Mouse (Mus musculus) MEL (cell line): Measurements from ENCODE around the gene Pkn3. TPM values are rescaled to one million over a fixed set of nuclear protein-coding genes. Genes with fewer than 3 reads are reported as not detected.

ENCODE experiments used
- DNase-seq: peaks from one replicate; pipeline ENCODE4 v3.0.0; 2011; ENCODE audit warnings: low read depth, low spot score
- H3K27ac ChIP-seq: 2 replicates; pipeline ENCODE4 v1.5.1; 2012; ENCODE audit warnings: low read depth, mild to moderate bottlenecking, control low read depth, low read length, moderate library complexity; ENCODE audit not compliant: control insufficient read depth
- H3K27me3 ChIP-seq, 2 experiments: fragments of 150-350 bp in 1 of 2; sonication (generic) in 1 of 2; 2 replicates each; pipeline ENCODE4 v1.6.1; 2012; ENCODE audit warnings: low read length in 2 of 2, mild to moderate bottlenecking in 2 of 2, improper control_type of control experiment in 1 of 2, moderate library complexity in 1 of 2; ENCODE audit not compliant: insufficient read depth in 2 of 2, control insufficient read depth in 1 of 2
- H3K36me3 ChIP-seq, 2 experiments: 2 replicates each; pipeline ENCODE4 v1.6.1; 2012 to 2014; ENCODE audit warnings: low read length in 2 of 2, improper control_type of control experiment in 1 of 2, inconsistent platforms in 1 of 2, mild to moderate bottlenecking in 1 of 2; ENCODE audit not compliant: insufficient read depth in 2 of 2, control insufficient read depth in 1 of 2
- H3K4me1 ChIP-seq, 2 experiments: fragments of 150-350 bp in 1 of 2; sonication (generic) in 1 of 2; 2 replicates each; pipeline ENCODE4 v1.6.1; 2012; ENCODE audit warnings: low read length in 2 of 2, improper control_type of control experiment in 1 of 2, mild to moderate bottlenecking in 1 of 2; ENCODE audit not compliant: insufficient read depth in 2 of 2, control insufficient read depth in 1 of 2
- H3K4me3 ChIP-seq, 2 experiments: fragments of 150-350 bp in 1 of 2; sonication (generic) in 1 of 2; 2 replicates each; pipeline ENCODE4 v1.5.1; 2012; ENCODE audit warnings: low read depth in 2 of 2, low read length in 2 of 2, mild to moderate bottlenecking in 2 of 2, moderate library complexity in 2 of 2, control low read depth in 1 of 2, improper control_type of control experiment in 1 of 2; ENCODE audit not compliant: control insufficient read depth in 1 of 2, insufficient read depth in 1 of 2
- H3K79me2 ChIP-seq: 2 replicates; pipeline ENCODE4 v1.6.1; 2012; ENCODE audit warnings: mild to moderate bottlenecking, low read length, moderate library complexity; ENCODE audit not compliant: control insufficient read depth, poor library complexity, insufficient read depth
- H3K9ac ChIP-seq: 2 replicates; pipeline ENCODE4 v1.6.1; 2012; ENCODE audit warnings: low read depth, mild to moderate bottlenecking, control low read depth, low read length, moderate library complexity; ENCODE audit not compliant: control insufficient read depth, poor library complexity, severe bottlenecking
- H3K9me3 ChIP-seq: fragments of 150-350 bp; sonication (generic); replicated peaks from 2 replicates; pipeline ENCODE4 v1.6.1; 2012; ENCODE audit warnings: mild to moderate bottlenecking, low read length, improper control_type of control experiment, moderate library complexity; ENCODE audit not compliant: insufficient read depth
- BHLHE40 ChIP-seq: IDR thresholded peaks from 2 replicates; pipeline ENCODE4 v1.6.1; 2012; ENCODE audit warnings: low read depth, mild to moderate bottlenecking, inconsistent platforms, low read length, improper control_type of control experiment, borderline replicate concordance
- CHD2 ChIP-seq: IDR thresholded peaks from 2 replicates; pipeline ENCODE4 v1.6.1; 2011; ENCODE audit warnings: low read length, improper control_type of control experiment
- CTCF ChIP-seq, 3 experiments: IDR thresholded peaks in 2 of 3; conservative IDR thresholded peaks in 1 of 3; 2 replicates each; pipeline ENCODE4 v1.5.1; 2011 to 2012; ENCODE audit warnings: low read length in 3 of 3, low read depth in 2 of 3, mild to moderate bottlenecking in 2 of 3, improper control_type of control experiment in 1 of 3, inconsistent platforms in 1 of 3, mixed read lengths in 1 of 3, moderate library complexity in 1 of 3; ENCODE audit not compliant: control insufficient read depth in 1 of 3, insufficient read depth in 1 of 3, poor library complexity in 1 of 3, severe bottlenecking in 1 of 3
- E2F4 ChIP-seq: IDR thresholded peaks from 2 replicates; pipeline ENCODE4 v1.6.1; 2011; ENCODE audit warnings: low read depth, low read length, improper control_type of control experiment, borderline replicate concordance
- ELF1 ChIP-seq: IDR thresholded peaks from 2 replicates; pipeline ENCODE4 v1.6.1; 2014; ENCODE audit warnings: low read depth, mild to moderate bottlenecking, inconsistent platforms, low read length, improper control_type of control experiment, moderate library complexity
- EP300 ChIP-seq, 2 experiments: IDR thresholded peaks; 2 replicates each; pipeline ENCODE4 v1.6.1; 2011; ENCODE audit warnings: improper control_type of control experiment in 2 of 2, low read length in 2 of 2, low read depth in 1 of 2, mild to moderate bottlenecking in 1 of 2
- GABPA ChIP-seq: IDR thresholded peaks from 2 replicates; pipeline ENCODE4 v1.6.1; 2012; ENCODE audit warnings: low read depth, mild to moderate bottlenecking, inconsistent platforms, low read length, improper control_type of control experiment, moderate library complexity
- GATA1 ChIP-seq: IDR thresholded peaks from 2 replicates; pipeline ENCODE4 v1.6.1; 2011; ENCODE audit warnings: low read depth, low read length, improper control_type of control experiment
- KAT2A ChIP-seq: conservative IDR thresholded peaks from 2 replicates; pipeline ENCODE4 v1.6.1; 2012; ENCODE audit warnings: low read depth, low read length, improper control_type of control experiment, inconsistent platforms
- MAFK ChIP-seq: IDR thresholded peaks from 2 replicates; pipeline ENCODE4 v1.6.1; 2011; ENCODE audit warnings: low read depth, mild to moderate bottlenecking, low read length, improper control_type of control experiment, borderline replicate concordance
- MAZ ChIP-seq: IDR thresholded peaks from 2 replicates; pipeline ENCODE4 v1.6.1; 2012; ENCODE audit warnings: low read depth, mild to moderate bottlenecking, inconsistent platforms, low read length, improper control_type of control experiment
- MXI1 ChIP-seq: IDR thresholded peaks from 2 replicates; pipeline ENCODE4 v1.6.1; 2011; ENCODE audit warnings: mild to moderate bottlenecking, low read depth, low read length, improper control_type of control experiment
- MYB ChIP-seq: IDR thresholded peaks from 2 replicates; pipeline ENCODE4 v1.6.1; 2011; ENCODE audit warnings: mild to moderate bottlenecking, low read depth, low read length, improper control_type of control experiment
- MYC ChIP-seq: IDR thresholded peaks from 2 replicates; pipeline ENCODE4 v1.6.1; 2011; ENCODE audit warnings: low read depth, mild to moderate bottlenecking, low read length, improper control_type of control experiment, moderate library complexity
- NELFE ChIP-seq: IDR thresholded peaks from 2 replicates; pipeline ENCODE4 v1.6.1; 2011; ENCODE audit warnings: low read depth, low read length, improper control_type of control experiment
- NRF1 ChIP-seq: IDR thresholded peaks from 2 replicates; pipeline ENCODE4 v1.6.1; 2014; ENCODE audit warnings: low read depth, mild to moderate bottlenecking, inconsistent platforms, low read length, improper control_type of control experiment, moderate library complexity; ENCODE audit not compliant: poor library complexity, insufficient read depth, severe bottlenecking
- POLR2A ChIP-seq, 2 experiments: IDR thresholded peaks; 2 replicates each; pipeline ENCODE4 v1.6.1; 2011 to 2012; ENCODE audit warnings: low read length in 2 of 2, mild to moderate bottlenecking in 2 of 2, control low read depth in 1 of 2, improper control_type of control experiment in 1 of 2, low read depth in 1 of 2, moderate library complexity in 1 of 2; ENCODE audit not compliant: control insufficient read depth in 1 of 2, insufficient read depth in 1 of 2, poor library complexity in 1 of 2
- POLR2AphosphoS2 ChIP-seq: IDR thresholded peaks from 2 replicates; pipeline ENCODE4 v1.6.1; 2011; ENCODE audit warnings: low read length, improper control_type of control experiment
- POLR2AphosphoS5 ChIP-seq: IDR thresholded peaks from 2 replicates; pipeline ENCODE4 v1.6.1; 2012; ENCODE audit warnings: low read depth, borderline replicate concordance, mild to moderate bottlenecking, inconsistent platforms, low read length, moderate library complexity, mixed read lengths
- RCOR1 ChIP-seq: IDR thresholded peaks from 2 replicates; pipeline ENCODE4 v1.6.1; 2012; ENCODE audit warnings: low read depth, mild to moderate bottlenecking, inconsistent platforms, low read length, improper control_type of control experiment
- SIN3A ChIP-seq: IDR thresholded peaks from 2 replicates; pipeline ENCODE4 v1.6.1; 2012; ENCODE audit warnings: low read length, improper control_type of control experiment, inconsistent platforms
- TAL1 ChIP-seq: IDR thresholded peaks from 2 replicates; pipeline ENCODE4 v1.6.1; 2012; ENCODE audit warnings: mild to moderate bottlenecking, inconsistent platforms, low read length, moderate library complexity, mixed read lengths
- TBP ChIP-seq: IDR thresholded peaks from 2 replicates; pipeline ENCODE4 v1.8.0; 2011; ENCODE audit warnings: low read depth, low read length, improper control_type of control experiment
- TCF12 ChIP-seq: IDR thresholded peaks from 2 replicates; pipeline ENCODE4 v1.6.1; 2014; ENCODE audit warnings: low read depth, mild to moderate bottlenecking, inconsistent platforms, low read length, improper control_type of control experiment, moderate library complexity
- UBTF ChIP-seq: IDR thresholded peaks from 2 replicates; pipeline ENCODE4 v1.6.1; 2012; ENCODE audit warnings: low read depth, mild to moderate bottlenecking, inconsistent platforms, low read length, improper control_type of control experiment, moderate library complexity, borderline replicate concordance; ENCODE audit not compliant: insufficient read depth
- ZC3H11A ChIP-seq: IDR thresholded peaks from 2 replicates; pipeline ENCODE4 v1.6.1; 2012; ENCODE audit warnings: low read depth, mild to moderate bottlenecking, inconsistent platforms, low read length, improper control_type of control experiment
- ZMIZ1 ChIP-seq: IDR thresholded peaks from 2 replicates; pipeline ENCODE4 v1.6.1; 2012; ENCODE audit warnings: low read depth, mild to moderate bottlenecking, inconsistent platforms, low read length, improper control_type of control experiment, moderate library complexity
- ZNF384 ChIP-seq: IDR thresholded peaks from 2 replicates; pipeline ENCODE4 v1.6.1; 2012; ENCODE audit warnings: low read depth, mild to moderate bottlenecking, inconsistent platforms, low read length, improper control_type of control experiment
- polyA plus RNA-seq, 2 experiments: library from polyadenylated mRNA; stranded (reverse) in 1 of 2; unstranded in 1 of 2; fragments of >175 nt in 1 of 2; fragments of >200 nt in 1 of 2; gene quantifications; 2 replicates each; pipeline versions ENCODE4 v1.2.1 to v1.2.4; 2012; ENCODE audit warnings: low replicate concordance in 2 of 2, low read depth in 1 of 2; ENCODE audit not compliant: insufficient read length in 2 of 2, insufficient read depth in 1 of 2, missing spikeins in 1 of 2
- total RNA-seq: library from RNA; depleted of rRNA; stranded (reverse); fragments of 300-350 nt; gene quantifications from 2 replicates; pipeline ENCODE4 v1.2.3, GENCODE M21; 2012

Pkn3 gene
- total and polyA plus RNA-seq, 3 experiments, result 2.0 to 5.8 TPM; not detected in 1

DNA sequence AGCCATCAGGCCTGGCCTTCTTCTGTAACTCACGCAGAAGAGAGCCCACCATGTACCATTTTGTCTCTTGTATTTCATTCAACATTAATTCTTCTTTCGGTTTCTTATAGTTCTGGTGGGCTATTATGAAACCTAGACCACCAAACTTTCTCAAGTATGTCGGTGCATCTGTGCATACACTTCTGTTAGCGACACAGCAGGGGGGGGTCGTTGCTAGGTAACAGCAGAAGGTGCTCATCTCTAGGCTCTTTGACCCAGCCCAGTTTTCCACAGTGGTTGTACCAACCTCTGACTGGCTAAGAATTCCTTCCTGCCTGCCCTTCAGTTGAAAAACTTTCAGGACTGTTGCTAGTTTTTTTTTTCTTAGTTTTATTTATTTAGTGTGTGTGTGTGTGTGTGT, 19.1 kb upstream of the Pkn3 start:
- peaks cover 20% of the 10 kb centered on the region for H3K79me2 ChIP-seq
- no peak overlapping the region for H3K4me3 ChIP-seq
- peaks cover 0 to 6% of the 10 kb centered on the region in 2 experiments; a peak in 2 of 4 replicates for H3K36me3 ChIP-seq
- TF ChIP-seq TBP (no peak), UBTF (no peak), POLR2A (IDR thresholded peaks at IDR 0.05; ENCODE audit: control insufficient read depth in 1 of 2, insufficient read depth in 1 of 2, low read depth in 1 of 2, low read length in 2 of 2, poor library complexity in 1 of 2) (no peak), MAZ (no peak), EP300 (IDR thresholded peaks at IDR 0.05; ENCODE audit: low read depth in 1 of 2, low read length in 2 of 2) (no peak), MAFK (no peak), NRF1 (no peak)
- H3K4me1 ChIP-seq, result peaks cover 0 to 10% of the 10 kb centered on the region in 2 experiments; a peak in 2 of 4 replicates
- H3K27me3 ChIP-seq, result no peaks in the 10 kb centered on the region
- DNase-seq, result no peak
- no peak overlapping the region for H3K9ac ChIP-seq
- no peak overlapping the region for H3K27ac ChIP-seq
- H3K9me3 ChIP-seq, result no peaks in the 10 kb centered on the region

DNA sequence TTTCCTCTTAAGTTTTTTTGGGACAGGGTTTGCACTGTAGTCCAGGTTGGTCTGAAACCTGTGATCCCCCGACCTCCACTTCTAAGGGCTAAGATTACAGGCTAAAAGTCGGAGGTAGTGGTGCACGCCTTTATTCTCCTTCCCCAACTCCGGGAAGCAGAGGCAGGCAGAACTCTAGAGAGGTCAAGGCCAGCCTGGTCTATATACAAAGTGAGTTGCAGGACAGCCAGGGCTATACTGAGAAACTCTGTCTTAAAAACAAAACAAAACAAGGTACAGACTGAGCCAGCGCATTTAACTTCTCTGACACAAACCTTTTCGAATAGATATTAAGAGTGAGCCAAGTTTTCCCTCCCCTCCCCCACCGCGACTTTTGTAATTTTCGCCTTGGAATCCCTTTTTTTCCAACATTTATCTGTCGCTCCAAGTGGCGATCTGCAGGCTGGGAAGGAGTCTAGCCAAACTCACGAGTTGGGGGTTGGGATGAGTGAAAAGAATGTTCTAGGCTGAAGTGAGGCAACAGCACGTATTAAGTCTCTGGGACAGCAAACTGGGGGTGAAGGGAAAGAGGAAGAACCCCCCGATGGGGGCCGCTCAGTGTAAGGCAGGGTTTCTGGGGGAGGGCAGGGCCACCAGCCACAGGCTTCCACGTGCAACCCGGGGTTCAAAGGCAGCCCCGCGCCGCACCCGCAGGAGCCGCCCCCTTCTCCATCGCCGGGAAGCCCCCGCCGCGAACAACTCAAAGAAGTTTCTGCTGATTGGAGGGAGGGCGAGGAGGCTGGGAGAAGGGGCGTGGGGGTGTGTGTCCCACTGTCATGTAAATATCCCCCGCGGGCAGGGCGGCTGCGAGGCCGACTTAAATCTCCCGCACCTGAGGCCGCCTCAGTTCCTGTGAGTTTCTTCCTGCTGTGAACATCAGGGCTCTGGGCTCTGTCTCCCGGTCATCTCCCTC, 16.0 kb upstream of the Pkn3 start:
- peak; percentile 94 for DNase-seq
- Histone ChIP-seq H3K9ac (peak overlapping the region; percentile 99), H3K27me3 (no peaks in the 10 kb centered on the region), H3K4me1 (peaks cover 3 to 14% of the 10 kb centered on the region in 2 experiments; a peak in 3 of 4 replicates), H3K4me3 (peak overlapping the region; percentile 86 to 94), H3K36me3 (peaks cover 0 to 18% of the 10 kb centered on the region in 2 experiments; a peak in 2 of 4 replicates), H3K79me2 (peaks cover 46% of the 10 kb centered on the region), H3K27ac (peak overlapping the region; percentile 97), H3K9me3 (no peaks in the 10 kb centered on the region)
- TF ChIP-seq TAL1 (no peak), CTCF (IDR thresholded peaks at IDR 0.05 in 2 of 3, conservative IDR thresholded peaks at IDR 0.05 in 1 of 3; ENCODE audit: control insufficient read depth in 1 of 3, insufficient read depth in 1 of 3, low read depth in 2 of 3, low read length in 3 of 3, poor library complexity in 1 of 3, severe bottlenecking in 1 of 3) (no peak), GATA1 (no peak), MAFK (no peak), ZNF384 (no peak), ZMIZ1 (no peak), EP300 (IDR thresholded peaks at IDR 0.05; ENCODE audit: low read depth in 1 of 2, low read length in 2 of 2) (peak; percentile 6 to 26; a peak in 1 of 4 replicates), TCF12 (no peak; the same call in 1 of the 2 replicates), SIN3A (peak; percentile 71), POLR2AphosphoS2 (no peak; the same call in 1 of the 2 replicates), RCOR1 (no peak), GABPA (no peak), MYC (peak; percentile 89), KAT2A (no peak; the same call in 1 of the 2 replicates), NELFE (peak; percentile 23; the same call in 1 of the 2 replicates), MYB (no peak), ZC3H11A (no peak), POLR2AphosphoS5 (0 out of 2 replicates have a peak, but pooled peaks have one; percentile 60), E2F4 (no peak; the same call in 1 of the 2 replicates), MXI1 (peak; percentile 97), BHLHE40 (peak; percentile 46; the same call in 1 of the 2 replicates), ELF1 (no peak), MAZ (peak; percentile 81; the same call in 1 of the 2 replicates), NRF1 (no peak), CHD2 (peak; percentile 75)
